Mouse (Mus musculus): ENCODE measurements at regions not wholly inside any gene's neighbourhood (a gene's known extent, or its start where the extent isn't known, plus 50 kb on each side); places are given as distances from the start of the nearest gene placed in this dataset.
A peak's percentile ranks its signal among the peaks of the same experiment; 100 is the strongest.

- no peak for DNase-seq (ENCODE audit: low spot score in 2 of 2)
Measured at GRCm38 (mm10) chr12:9261662-9262061, 231.9 kb downstream of the Ttc32 start.

- DNase-seq (ENCODE audit: low spot score in 2 of 2) = no peak
Measured at GRCm38 (mm10) chr12:9266221-9266620, 236.4 kb downstream of the Ttc32 start.

GRCm38 (mm10) chr12:9271484-9271883 lies 241.7 kb downstream of the Ttc32 start:
- DNase-seq (ENCODE audit: low spot score in 2 of 2) = no peak

GRCm38 (mm10) chr12:9274181-9274580 lies 244.4 kb downstream of the Ttc32 start:
- no peak for DNase-seq (ENCODE audit: low spot score in 2 of 2)

GRCm38 (mm10) chr12:9275697-9276096 lies 245.9 kb downstream of the Ttc32 start:
- DNase-seq (ENCODE audit: low spot score in 2 of 2) = no peak

GRCm38 (mm10) chr12:9278735-9279134 lies 248.9 kb downstream of the Ttc32 start:
- DNase-seq (ENCODE audit: low spot score in 2 of 2) = no peak

- DNase-seq (ENCODE audit: low spot score in 2 of 2) = no peak
Measured at GRCm38 (mm10) chr12:9279893-9280605, 250.3 kb downstream of the Ttc32 start.

GRCm38 (mm10) chr12:9287271-9287670 lies 257.5 kb downstream of the Ttc32 start:
- no peak for DNase-seq (ENCODE audit: low spot score in 2 of 2)

- peak; percentile 55 to 62 for DNase-seq (ENCODE audit: low spot score in 2 of 2)
Measured at GRCm38 (mm10) chr12:9292656-9293055, 262.9 kb downstream of the Ttc32 start.

GRCm38 (mm10) chr12:9295211-9295610 lies 265.4 kb downstream of the Ttc32 start:
- DNase-seq (ENCODE audit: low spot score in 2 of 2) = no peak

GRCm38 (mm10) chr12:9298848-9299655 lies 269.3 kb downstream of the Ttc32 start:
- DNase-seq (ENCODE audit: low spot score in 2 of 2) = no peak

GRCm38 (mm10) chr12:9304146-9304545 lies 265.8 kb upstream of the Osr1 start:
- DNase-seq (ENCODE audit: low spot score in 2 of 2) = peak in 1 of 2 experiments; percentile 3

- DNase-seq (ENCODE audit: low spot score in 2 of 2) = no peak
Measured at GRCm38 (mm10) chr12:9337891-9338672, 231.8 kb upstream of the Osr1 start.

GRCm38 (mm10) chr12:9338801-9339231 lies 231.1 kb upstream of the Osr1 start:
- DNase-seq (ENCODE audit: low spot score in 2 of 2) = peak in 1 of 2 experiments; percentile 4

GRCm38 (mm10) chr12:9340769-9341168 lies 229.1 kb upstream of the Osr1 start:
- no peak for DNase-seq (ENCODE audit: low spot score in 2 of 2)

- DNase-seq (ENCODE audit: low spot score in 2 of 2) = no peak
Measured at GRCm38 (mm10) chr12:9345359-9345758, 224.6 kb upstream of the Osr1 start.

GRCm38 (mm10) chr12:9355512-9355911 lies 214.4 kb upstream of the Osr1 start:
- DNase-seq (ENCODE audit: low spot score in 2 of 2) = no peak

- DNase-seq (ENCODE audit: low spot score in 2 of 2) = no peak
Measured at GRCm38 (mm10) chr12:9357856-9358255, 212.1 kb upstream of the Osr1 start.

GRCm38 (mm10) chr12:9358872-9359271 lies 211.0 kb upstream of the Osr1 start:
- no peak for DNase-seq (ENCODE audit: low spot score in 2 of 2)

- DNase-seq (ENCODE audit: low spot score in 2 of 2) = no peak
Measured at GRCm38 (mm10) chr12:9365931-9366330, 204.0 kb upstream of the Osr1 start.

- no peak for DNase-seq (ENCODE audit: low spot score in 2 of 2)
Measured at GRCm38 (mm10) chr12:9368682-9369081, 201.2 kb upstream of the Osr1 start.

GRCm38 (mm10) chr12:9401956-9402355 lies 168.0 kb upstream of the Osr1 start:
- DNase-seq (ENCODE audit: low spot score in 2 of 2) = peak in 1 of 2 experiments; percentile 7
